Mouse (Mus musculus): ENCODE measurements around the gene Artn. TPM values are rescaled to one million over a fixed set of nuclear protein-coding genes. Genes with fewer than 3 reads are reported as not detected.

The Artn gene
- polyA plus RNA-seq, 1 experiment from 2014 or later: 3.7 TPM

DNA sequence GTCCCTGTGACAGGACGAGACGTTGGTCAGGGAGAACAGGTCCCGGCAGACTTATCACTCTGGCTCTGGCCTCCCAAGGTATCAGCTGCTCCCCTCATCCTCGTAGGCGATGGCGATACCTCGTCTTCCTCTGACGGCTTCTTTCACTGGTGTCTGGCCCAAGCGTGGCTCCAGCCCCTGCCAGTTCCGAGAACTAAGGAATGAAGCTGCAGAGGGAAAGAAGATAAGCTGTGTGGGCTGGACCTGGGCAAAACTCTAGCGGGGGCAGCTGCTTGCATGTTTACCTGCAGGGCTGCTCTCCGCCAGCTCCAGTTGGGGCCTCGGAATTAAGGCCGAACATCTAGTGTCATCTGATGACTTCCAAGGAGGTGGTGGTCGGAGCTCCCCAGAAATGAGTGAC, 40.1 kb downstream of the Artn start:
- no peak for ATAC-seq
- Histone ChIP-seq H3K27ac (ENCODE audit: low read length) (no peak overlapping the region), H3K4me1 (ENCODE audit: control insufficient read depth, insufficient read depth, low read length) (peaks cover 26% of the 10 kb centered on the region), H3K36me3 (ENCODE audit: control insufficient read depth, insufficient read depth, low read length) (peaks cover 8% of the 10 kb centered on the region), H3K9me3 (ENCODE audit: control insufficient read depth, low read length) (no peaks in the 10 kb centered on the region), H3K4me3 (ENCODE audit: low read length) (no peak overlapping the region), H3K9ac (ENCODE audit: low read depth, low read length) (no peak overlapping the region), H3K4me2 (ENCODE audit: low read depth, low read length) (no peak overlapping the region), H3K27me3 (replicated peaks; ENCODE audit: control insufficient read depth, insufficient read depth, low read length) (no peaks in the 10 kb centered on the region)
- WGBS: 94% methylated on average over 15 of the region's 15 CpGs

DNA sequence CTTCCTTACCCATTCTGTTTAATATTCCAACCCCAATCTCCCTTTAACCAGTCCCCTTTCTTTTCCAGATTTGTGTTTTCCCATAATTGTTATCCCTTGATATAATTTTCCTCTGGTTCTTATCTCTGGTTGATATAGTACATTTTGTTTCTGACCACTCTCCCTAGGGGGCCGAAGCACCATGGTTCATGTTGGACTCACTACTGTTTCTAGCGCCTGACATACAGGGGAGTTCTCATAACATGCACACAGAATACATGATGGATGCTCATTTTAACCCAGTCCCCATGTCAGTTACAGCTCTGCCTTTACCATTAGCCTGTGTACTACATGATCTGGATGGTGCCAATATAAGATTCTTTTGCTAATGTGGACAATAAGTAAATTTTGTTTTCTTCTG, 41.6 kb downstream of the Artn start:
- peaks cover 32% of the 10 kb centered on the region for H3K4me1 ChIP-seq (ENCODE audit: control insufficient read depth, insufficient read depth, low read length)
- H3K9me3 ChIP-seq (ENCODE audit: control insufficient read depth, low read length): no peaks in the 10 kb centered on the region
- peak overlapping the region; percentile 95; the same call in 1 of the 2 replicates for H3K9ac ChIP-seq (ENCODE audit: low read depth, low read length)
- H3K4me2 ChIP-seq (ENCODE audit: low read depth, low read length): no peak overlapping the region; the same call in 1 of the 2 replicates
- H3K27me3 ChIP-seq (replicated peaks; ENCODE audit: control insufficient read depth, insufficient read depth, low read length): no peaks in the 10 kb centered on the region
- no peak overlapping the region for H3K27ac ChIP-seq (ENCODE audit: low read length)
- H3K36me3 ChIP-seq (ENCODE audit: control insufficient read depth, insufficient read depth, low read length): peaks cover 11% of the 10 kb centered on the region
- peak overlapping the region; percentile 99; the same call in 1 of the 2 replicates for H3K4me3 ChIP-seq (ENCODE audit: low read length)
- ATAC-seq: no peak
- 76% methylated on average over 2 of the region's 2 CpGs for WGBS

- ATAC-seq: peak; percentile 89
- H3K4me2 ChIP-seq (ENCODE audit: low read depth, low read length): peak within 1 kb of the TSS; percentile 90
- peaks cover 11% of the 10 kb centered on the region for H3K36me3 ChIP-seq (ENCODE audit: control insufficient read depth, insufficient read depth, low read length)
- H3K9me3 ChIP-seq (ENCODE audit: control insufficient read depth, low read length): no peaks in the 10 kb centered on the region
- H3K9ac ChIP-seq (ENCODE audit: low read depth, low read length): peak within 1 kb of the TSS; percentile 95
- peak within 1 kb of the TSS; percentile 99 for H3K4me3 ChIP-seq (ENCODE audit: low read length)
- H3K27me3 ChIP-seq (replicated peaks; ENCODE audit: control insufficient read depth, insufficient read depth, low read length): no peaks in the 10 kb centered on the region
- under 1% methylated on average over 36 of the region's 37 CpGs for WGBS
- peak within 1 kb of the TSS; percentile 51 for H3K27ac ChIP-seq (ENCODE audit: low read length)
- peaks cover 35% of the 10 kb centered on the region for H3K4me1 ChIP-seq (ENCODE audit: control insufficient read depth, insufficient read depth, low read length)
Observed at GRCm38 (mm10) chr4:117887133-117887532, 42.4 kb downstream of the Artn start, which contains the start of gene Atp6v0b. Gene Atp6v0b, minus strand, starts transcription at chr4:117887333.

- H3K4me3 ChIP-seq (ENCODE audit: low read length): peak overlapping the region; percentile 99
- H3K9me3 ChIP-seq (ENCODE audit: control insufficient read depth, low read length): no peaks in the 10 kb centered on the region
- peaks cover 33% of the 10 kb centered on the region for H3K4me1 ChIP-seq (ENCODE audit: control insufficient read depth, insufficient read depth, low read length)
- ATAC-seq: peak; percentile 14
- H3K27me3 ChIP-seq (replicated peaks; ENCODE audit: control insufficient read depth, insufficient read depth, low read length): no peaks in the 10 kb centered on the region
- H3K4me2 ChIP-seq (ENCODE audit: low read depth, low read length): peak overlapping the region; percentile 90
- peak overlapping the region; percentile 51 for H3K27ac ChIP-seq (ENCODE audit: low read length)
- H3K9ac ChIP-seq (ENCODE audit: low read depth, low read length): peak overlapping the region; percentile 95
- WGBS: 2% methylated on average over 24 of the region's 24 CpGs
- peaks cover 11% of the 10 kb centered on the region for H3K36me3 ChIP-seq (ENCODE audit: control insufficient read depth, insufficient read depth, low read length)
Observed at GRCm38 (mm10) chr4:117886644-117887043, 42.9 kb downstream of the Artn start.

DNA sequence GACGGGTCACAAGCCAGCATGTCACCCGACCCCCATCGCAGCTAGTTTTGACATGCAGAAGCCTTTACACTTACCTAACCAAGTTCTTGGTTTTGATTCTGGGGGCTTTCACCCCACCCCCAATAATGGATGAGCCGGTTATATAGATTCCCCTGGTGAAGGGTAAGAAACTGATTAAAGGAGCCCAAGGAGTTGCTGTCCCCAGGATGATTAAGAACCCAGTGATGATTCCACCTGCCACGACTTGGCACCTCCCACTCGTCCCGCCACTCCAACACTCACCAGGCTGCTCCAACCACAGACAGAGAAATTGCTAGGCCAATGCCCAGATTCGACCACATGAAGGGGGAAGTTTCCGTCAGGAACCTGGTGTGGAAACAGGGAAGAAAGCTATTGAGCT, 43.6 kb downstream of the Artn start:
- no peaks in the 10 kb centered on the region for H3K9me3 ChIP-seq (ENCODE audit: control insufficient read depth, low read length)
- 77% methylated on average over 9 of the region's 9 CpGs for WGBS
- peak overlapping the region; percentile 90 for H3K4me2 ChIP-seq (ENCODE audit: low read depth, low read length)
- peaks cover 29% of the 10 kb centered on the region for H3K4me1 ChIP-seq (ENCODE audit: control insufficient read depth, insufficient read depth, low read length)
- H3K27ac ChIP-seq (ENCODE audit: low read length): no peak overlapping the region
- ATAC-seq: no peak
- H3K27me3 ChIP-seq (replicated peaks; ENCODE audit: control insufficient read depth, insufficient read depth, low read length): no peaks in the 10 kb centered on the region
- peak overlapping the region; percentile 99 for H3K4me3 ChIP-seq (ENCODE audit: low read length)
- peak overlapping the region; percentile 95 for H3K9ac ChIP-seq (ENCODE audit: low read depth, low read length)
- H3K36me3 ChIP-seq (ENCODE audit: control insufficient read depth, insufficient read depth, low read length): peaks cover 11% of the 10 kb centered on the region

DNA sequence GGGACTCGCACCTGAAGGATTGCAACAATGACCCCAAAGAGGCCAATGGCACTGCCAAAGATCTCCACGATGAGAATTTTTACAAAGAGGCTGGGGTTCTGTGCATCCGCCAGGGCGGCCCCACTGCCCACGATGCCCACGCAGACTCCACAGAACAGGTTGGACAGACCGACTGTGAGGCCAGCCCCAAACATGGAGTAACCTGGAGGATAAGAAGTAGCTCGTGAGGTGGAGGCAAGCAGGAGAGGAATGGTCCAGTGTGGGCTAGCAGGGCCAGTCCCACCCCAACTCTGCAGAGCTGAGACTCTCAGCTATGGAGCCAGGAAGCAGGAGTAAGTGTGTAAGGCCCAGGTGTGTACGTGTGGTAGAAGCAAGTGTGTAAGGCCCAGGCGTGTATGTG, 44.5 kb downstream of the Artn start:
- Histone ChIP-seq H3K27ac (ENCODE audit: low read length) (no peak overlapping the region), H3K36me3 (ENCODE audit: control insufficient read depth, insufficient read depth, low read length) (peaks cover 11% of the 10 kb centered on the region), H3K4me2 (ENCODE audit: low read depth, low read length) (no peak overlapping the region), H3K27me3 (replicated peaks; ENCODE audit: control insufficient read depth, insufficient read depth, low read length) (no peaks in the 10 kb centered on the region), H3K4me1 (ENCODE audit: control insufficient read depth, insufficient read depth, low read length) (peaks cover 25% of the 10 kb centered on the region), H3K9me3 (ENCODE audit: control insufficient read depth, low read length) (no peaks in the 10 kb centered on the region), H3K4me3 (ENCODE audit: low read length) (no peak overlapping the region), H3K9ac (ENCODE audit: low read depth, low read length) (no peak overlapping the region)
- WGBS: 92% methylated on average over 10 of the region's 10 CpGs
- no peak for ATAC-seq

- Histone ChIP-seq H3K9ac (ENCODE audit: low read depth, low read length) (peak overlapping the region; percentile 82; the same call in 1 of the 2 replicates), H3K4me2 (ENCODE audit: low read depth, low read length) (peak overlapping the region; percentile 97), H3K9me3 (ENCODE audit: control insufficient read depth, low read length) (no peaks in the 10 kb centered on the region), H3K27ac (ENCODE audit: low read length) (no peak overlapping the region), H3K27me3 (replicated peaks; ENCODE audit: control insufficient read depth, insufficient read depth, low read length) (no peaks in the 10 kb centered on the region), H3K4me3 (ENCODE audit: low read length) (peak overlapping the region; percentile 72), H3K4me1 (ENCODE audit: control insufficient read depth, insufficient read depth, low read length) (peaks cover 25% of the 10 kb centered on the region), H3K36me3 (ENCODE audit: control insufficient read depth, insufficient read depth, low read length) (peaks cover 11% of the 10 kb centered on the region)
- no peak for ATAC-seq
- WGBS: 100% methylated on average over 1 of the region's 1 CpGs
Observed at GRCm38 (mm10) chr4:117884146-117884545, 45.4 kb downstream of the Artn start.

DNA sequence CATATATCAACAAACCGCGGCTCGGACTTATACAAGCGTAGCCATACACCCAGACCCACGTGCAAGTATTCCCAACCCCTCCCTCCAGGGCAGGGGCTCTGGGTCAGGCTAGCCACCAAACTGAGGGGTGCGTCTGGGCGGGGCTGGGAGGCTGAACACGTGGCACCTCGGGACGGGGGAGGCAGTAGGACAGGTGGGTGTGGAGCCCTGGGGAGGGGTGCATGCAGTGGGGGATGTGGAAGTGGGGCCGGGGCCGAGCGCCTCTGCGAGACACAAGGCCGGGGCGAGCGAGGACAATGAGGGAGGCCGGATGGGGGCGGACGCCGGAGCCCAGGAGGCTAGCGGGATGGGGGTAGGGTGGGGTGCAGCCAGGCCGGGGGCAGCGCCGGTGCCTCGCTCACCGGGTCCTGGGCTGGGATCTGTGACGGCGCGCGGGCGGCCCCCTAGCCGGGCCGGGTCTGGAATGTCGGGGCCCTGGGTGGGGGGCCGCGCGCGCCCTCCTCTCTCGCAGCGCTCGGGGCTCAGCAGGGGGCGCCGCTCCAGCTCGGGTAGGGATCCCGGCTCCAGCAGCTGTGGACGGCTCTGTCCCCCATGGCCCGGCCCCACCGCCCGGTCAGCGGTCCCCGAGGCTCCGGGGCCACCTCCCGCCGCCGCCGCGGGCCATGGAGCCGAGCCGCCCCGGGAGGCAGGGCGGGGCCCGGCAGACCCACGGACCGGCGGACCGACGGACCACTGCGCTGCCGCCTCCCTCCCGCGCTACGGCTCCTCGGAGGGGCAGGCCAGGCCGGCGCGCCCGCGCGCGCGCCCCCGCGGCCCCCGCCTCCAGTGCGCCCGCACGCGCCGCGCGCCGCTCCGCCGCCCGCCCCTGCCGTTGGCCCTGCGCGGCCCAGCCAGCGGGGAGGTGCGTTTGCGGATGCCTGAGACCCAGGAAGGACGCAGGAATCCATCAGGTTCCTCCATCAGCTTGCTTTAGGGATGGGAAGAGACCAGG, 46.6 kb downstream of the Artn start, which contains the start of gene B4galt2:
Gene B4galt2, minus strand, starts transcription at position 787 of the 991 bp plus-strand sequence.
- H3K36me3 ChIP-seq (ENCODE audit: control insufficient read depth, insufficient read depth, low read length): peaks cover 11% of the 10 kb centered on the region
- peak within 1 kb of the TSS; percentile 72 for H3K4me3 ChIP-seq (ENCODE audit: low read length)
- peak within 1 kb of the TSS; percentile 59 for H3K27ac ChIP-seq (ENCODE audit: low read length)
- H3K4me2 ChIP-seq (ENCODE audit: low read depth, low read length): peak within 1 kb of the TSS; percentile 97
- peaks cover 25% of the 10 kb centered on the region for H3K4me1 ChIP-seq (ENCODE audit: control insufficient read depth, insufficient read depth, low read length)
- ATAC-seq: peak; percentile 45
- WGBS: 2% methylated on average over 88 of the region's 103 CpGs
- H3K9ac ChIP-seq (ENCODE audit: low read depth, low read length): peak within 1 kb of the TSS; percentile 82
- no peaks in the 10 kb centered on the region for H3K27me3 ChIP-seq (replicated peaks; ENCODE audit: control insufficient read depth, insufficient read depth, low read length)
- H3K9me3 ChIP-seq (ENCODE audit: control insufficient read depth, low read length): no peaks in the 10 kb centered on the region

GRCm38 (mm10) chr4:117878703-117879102, 50.9 kb downstream of the Artn start:
- H3K4me1 ChIP-seq (ENCODE audit: control insufficient read depth, insufficient read depth, low read length): peaks cover 7% of the 10 kb centered on the region; the same call in 1 of the 2 replicates
- no peak overlapping the region for H3K9ac ChIP-seq (ENCODE audit: low read depth, low read length)
- H3K27me3 ChIP-seq (replicated peaks; ENCODE audit: control insufficient read depth, insufficient read depth, low read length): no peaks in the 10 kb centered on the region
- no peak overlapping the region for H3K4me3 ChIP-seq (ENCODE audit: low read length)
- no peaks in the 10 kb centered on the region for H3K9me3 ChIP-seq (ENCODE audit: control insufficient read depth, low read length)
- H3K4me2 ChIP-seq (ENCODE audit: low read depth, low read length): no peak overlapping the region
- no peak overlapping the region for H3K27ac ChIP-seq (ENCODE audit: low read length)
- WGBS: 69% methylated on average over 5 of the region's 5 CpGs
- no peak for ATAC-seq
- no peaks in the 10 kb centered on the region for H3K36me3 ChIP-seq (ENCODE audit: control insufficient read depth, insufficient read depth, low read length)
